Mouse (Mus musculus) lung, embryonic 16.5 days (tissue): ENCODE data around the gene Tent4a. TPM values are rescaled to one million over a fixed set of nuclear protein-coding genes. Genes with fewer than 3 reads are reported as not detected.

Experiments
- ATAC-seq: fragments of 200-750 bp; cut with Nextera tagmentation; 2 replicates; pipeline ENCODE4 v1.8.0; 2017; ENCODE audit warnings: low read depth, mild to moderate bottlenecking, moderate library complexity
- H3K27ac ChIP-seq: fragments of 300-500 bp; sonication (generic); 2 replicates; pipeline ENCODE4 v1.5.1; 2014; ENCODE audit warnings: mild to moderate bottlenecking, control low read depth, low read length
- H3K27me3 ChIP-seq: fragments of 300-500 bp; sonication (generic); 2 replicates; pipeline ENCODE4 v1.6.1; 2014; ENCODE audit warnings: low read depth, low read length, mixed read lengths; ENCODE audit not compliant: control insufficient read depth, insufficient read depth
- H3K36me3 ChIP-seq: fragments of 300-500 bp; sonication (generic); 2 replicates; pipeline ENCODE4 v1.6.1; 2014; ENCODE audit warnings: low read length; ENCODE audit not compliant: control insufficient read depth, insufficient read depth
- H3K4me1 ChIP-seq: fragments of 300-500 bp; sonication (generic); replicated peaks from 2 replicates; pipeline ENCODE4 v1.6.1; 2014; ENCODE audit warnings: low read length, mixed read lengths; ENCODE audit not compliant: control insufficient read depth, insufficient read depth
- H3K4me2 ChIP-seq: fragments of 300-500 bp; sonication (generic); 2 replicates; pipeline ENCODE4 v1.6.1; 2014; ENCODE audit warnings: low read depth, low read length, control low read depth
- H3K4me3 ChIP-seq: fragments of 300-500 bp; sonication (generic); 2 replicates; pipeline ENCODE4 v1.5.1; 2014; ENCODE audit warnings: mild to moderate bottlenecking, low read length, control low read depth
- H3K9ac ChIP-seq: fragments of 300-500 bp; sonication (generic); 2 replicates; pipeline ENCODE4 v1.6.1; 2014; ENCODE audit warnings: low read length, control low read depth
- H3K9me3 ChIP-seq: fragments of 300-500 bp; sonication (generic); 2 replicates; pipeline ENCODE4 v1.6.1; 2016; ENCODE audit warnings: low read length; ENCODE audit not compliant: control insufficient read depth
- WGBS: fragments of 180-500 bp; shearing (Covaris S2); extraction: QIAGEN DNeasy Blood & Tissue Kit; methylation state at CpG from one replicate; pipeline ENCODE4 v1.1.7; 2014; 5-methylcytosine and 5-hydroxymethylcytosine counted together
- polyA plus RNA-seq: library from polyadenylated mRNA; unstranded; fragments of >200 nt; fragmentation: Nextera tagmentation; extraction: Ambion mirVana; gene quantifications from 2 replicates; pipeline ENCODE4 v1.2.1, GENCODE M21; 2015

The Tent4a gene
- polyA plus RNA-seq, 1 experiment from 2014 or later: 5.1 TPM

- no peak overlapping the region for H3K9ac ChIP-seq
- no peak for ATAC-seq
- no peak overlapping the region for H3K4me3 ChIP-seq
- 88% methylated on average over 6 of the region's 6 CpGs for whole genome bisulfite sequencing
- H3K4me2 ChIP-seq: no peak overlapping the region
- no peaks in the 10 kb centered on the region for H3K9me3 ChIP-seq
- no peaks in the 10 kb centered on the region for H3K36me3 ChIP-seq
- peaks cover 16% of the 10 kb centered on the region for H3K4me1 ChIP-seq
- no peak overlapping the region for H3K27ac ChIP-seq
- H3K27me3 ChIP-seq: peaks cover 28% of the 10 kb centered on the region
Measured at GRCm38 (mm10) chr13:69478703-69479102, 55.7 kb downstream of the Tent4a start.

- no peak overlapping the region for H3K4me3 ChIP-seq
- 31% methylated on average over 17 of the region's 17 CpGs for WGBS
- no peak overlapping the region for H3K9ac ChIP-seq
- no peaks in the 10 kb centered on the region for H3K36me3 ChIP-seq
- no peaks in the 10 kb centered on the region for H3K9me3 ChIP-seq
- H3K4me2 ChIP-seq: peak overlapping the region; percentile 35
- peak overlapping the region; percentile 58 for H3K27ac ChIP-seq
- H3K27me3 ChIP-seq: no peaks in the 10 kb centered on the region
- ATAC-seq: 0 out of 2 replicates have a peak, but pooled peaks have one; percentile 17
- peaks cover 7% of the 10 kb centered on the region; the same call in 1 of the 2 replicates for H3K4me1 ChIP-seq
Measured at GRCm38 (mm10) chr13:69460635-69461465, 73.6 kb downstream of the Tent4a start.

- Histone ChIP-seq H3K4me3 (no peak overlapping the region), H3K36me3 (no peaks in the 10 kb centered on the region), H3K27me3 (no peaks in the 10 kb centered on the region), H3K27ac (peak overlapping the region; percentile 58), H3K4me1 (peaks cover 7% of the 10 kb centered on the region; the same call in 1 of the 2 replicates), H3K9ac (no peak overlapping the region), H3K9me3 (no peaks in the 10 kb centered on the region), H3K4me2 (peak overlapping the region; percentile 35; the same call in 1 of the 2 replicates)
- peak; percentile 85 for ATAC-seq
- WGBS: 8% methylated on average over 8 of the region's 8 CpGs
Measured at GRCm38 (mm10) chr13:69459657-69460458, 74.6 kb downstream of the Tent4a start.

- Histone ChIP-seq H3K9me3 (no peaks in the 10 kb centered on the region), H3K27ac (peak overlapping the region; percentile 58), H3K4me3 (no peak overlapping the region), H3K36me3 (no peaks in the 10 kb centered on the region), H3K27me3 (no peaks in the 10 kb centered on the region), H3K4me1 (peaks cover 7% of the 10 kb centered on the region; the same call in 1 of the 2 replicates), H3K4me2 (no peak overlapping the region), H3K9ac (no peak overlapping the region)
- 83% methylated on average over 2 of the region's 2 CpGs for WGBS
- ATAC-seq: no peak
Measured at GRCm38 (mm10) chr13:69458891-69459290, 75.5 kb downstream of the Tent4a start.

GRCm38 (mm10) chr13:69458461-69458860, 76.0 kb downstream of the Tent4a start:
- Histone ChIP-seq H3K27me3 (no peaks in the 10 kb centered on the region), H3K9me3 (no peaks in the 10 kb centered on the region), H3K27ac (no peak overlapping the region), H3K9ac (no peak overlapping the region), H3K4me1 (peaks cover 7% of the 10 kb centered on the region; the same call in 1 of the 2 replicates), H3K36me3 (no peaks in the 10 kb centered on the region), H3K4me2 (no peak overlapping the region), H3K4me3 (no peak overlapping the region)
- no peak for ATAC-seq
- WGBS: 89% methylated on average over 6 of the region's 6 CpGs

GRCm38 (mm10) chr13:69457105-69457504, 77.3 kb downstream of the Tent4a start:
- Histone ChIP-seq H3K4me2 (no peak overlapping the region), H3K9me3 (no peaks in the 10 kb centered on the region), H3K27ac (0 out of 2 replicates have a peak overlapping the region, but pooled peaks have one; percentile 4), H3K27me3 (no peaks in the 10 kb centered on the region), H3K36me3 (no peaks in the 10 kb centered on the region), H3K4me1 (peaks cover 7% of the 10 kb centered on the region; the same call in 1 of the 2 replicates), H3K9ac (no peak overlapping the region), H3K4me3 (no peak overlapping the region)
- 40% methylated on average over 2 of the region's 2 CpGs for WGBS
- peak; percentile 42 for ATAC-seq

- no peak for ATAC-seq
- Histone ChIP-seq H3K4me2 (no peak overlapping the region), H3K4me1 (peaks cover 7% of the 10 kb centered on the region; the same call in 1 of the 2 replicates), H3K27me3 (no peaks in the 10 kb centered on the region), H3K9ac (no peak overlapping the region), H3K27ac (0 out of 2 replicates have a peak overlapping the region, but pooled peaks have one; percentile 4), H3K4me3 (no peak overlapping the region), H3K9me3 (no peaks in the 10 kb centered on the region), H3K36me3 (no peaks in the 10 kb centered on the region)
- 63% methylated on average over 11 of the region's 11 CpGs for WGBS
Measured at GRCm38 (mm10) chr13:69456641-69457040, 77.8 kb downstream of the Tent4a start.

- Histone ChIP-seq H3K9me3 (no peaks in the 10 kb centered on the region), H3K4me1 (peaks cover 4% of the 10 kb centered on the region; the same call in 1 of the 2 replicates), H3K9ac (no peak overlapping the region), H3K27ac (no peak overlapping the region), H3K4me3 (no peak overlapping the region), H3K4me2 (no peak overlapping the region), H3K27me3 (no peaks in the 10 kb centered on the region), H3K36me3 (no peaks in the 10 kb centered on the region)
- WGBS: 83% methylated on average over 14 of the region's 14 CpGs
- no peak for ATAC-seq
Measured at GRCm38 (mm10) chr13:69455476-69456175, 78.8 kb downstream of the Tent4a start.
